Mouse (Mus musculus) MEL (cell line): ENCODE measurements at regions not wholly inside any gene's neighbourhood (a gene's known extent, or its start where the extent isn't known, plus 50 kb on each side); places are given as distances from the start of the nearest gene placed in this dataset.

Source experiments
- DNase-seq: peaks from one replicate; pipeline ENCODE4 v3.0.0; 2011; ENCODE audit warnings: low read depth, low spot score
- H3K27ac ChIP-seq: 2 replicates; pipeline ENCODE4 v1.5.1; 2012; ENCODE audit warnings: low read depth, mild to moderate bottlenecking, control low read depth, low read length, moderate library complexity; ENCODE audit not compliant: control insufficient read depth
- H3K27me3 ChIP-seq, 2 experiments: fragments of 150-350 bp in 1 of 2; sonication (generic) in 1 of 2; 2 replicates each; pipeline ENCODE4 v1.6.1; 2012; ENCODE audit warnings: low read length in 2 of 2, mild to moderate bottlenecking in 2 of 2, improper control_type of control experiment in 1 of 2, moderate library complexity in 1 of 2; ENCODE audit not compliant: insufficient read depth in 2 of 2, control insufficient read depth in 1 of 2
- H3K36me3 ChIP-seq, 2 experiments: 2 replicates each; pipeline ENCODE4 v1.6.1; 2012 to 2014; ENCODE audit warnings: low read length in 2 of 2, improper control_type of control experiment in 1 of 2, inconsistent platforms in 1 of 2, mild to moderate bottlenecking in 1 of 2; ENCODE audit not compliant: insufficient read depth in 2 of 2, control insufficient read depth in 1 of 2
- H3K4me1 ChIP-seq, 2 experiments: fragments of 150-350 bp in 1 of 2; sonication (generic) in 1 of 2; 2 replicates each; pipeline ENCODE4 v1.6.1; 2012; ENCODE audit warnings: low read length in 2 of 2, improper control_type of control experiment in 1 of 2, mild to moderate bottlenecking in 1 of 2; ENCODE audit not compliant: insufficient read depth in 2 of 2, control insufficient read depth in 1 of 2
- H3K4me3 ChIP-seq, 2 experiments: fragments of 150-350 bp in 1 of 2; sonication (generic) in 1 of 2; 2 replicates each; pipeline ENCODE4 v1.5.1; 2012; ENCODE audit warnings: low read depth in 2 of 2, low read length in 2 of 2, mild to moderate bottlenecking in 2 of 2, moderate library complexity in 2 of 2, control low read depth in 1 of 2, improper control_type of control experiment in 1 of 2; ENCODE audit not compliant: control insufficient read depth in 1 of 2, insufficient read depth in 1 of 2
- H3K79me2 ChIP-seq: 2 replicates; pipeline ENCODE4 v1.6.1; 2012; ENCODE audit warnings: mild to moderate bottlenecking, low read length, moderate library complexity; ENCODE audit not compliant: control insufficient read depth, poor library complexity, insufficient read depth
- H3K9ac ChIP-seq: 2 replicates; pipeline ENCODE4 v1.6.1; 2012; ENCODE audit warnings: low read depth, mild to moderate bottlenecking, control low read depth, low read length, moderate library complexity; ENCODE audit not compliant: control insufficient read depth, poor library complexity, severe bottlenecking
- H3K9me3 ChIP-seq: fragments of 150-350 bp; sonication (generic); replicated peaks from 2 replicates; pipeline ENCODE4 v1.6.1; 2012; ENCODE audit warnings: mild to moderate bottlenecking, low read length, improper control_type of control experiment, moderate library complexity; ENCODE audit not compliant: insufficient read depth
- BHLHE40 ChIP-seq: IDR thresholded peaks from 2 replicates; pipeline ENCODE4 v1.6.1; 2012; ENCODE audit warnings: low read depth, mild to moderate bottlenecking, inconsistent platforms, low read length, improper control_type of control experiment, borderline replicate concordance
- CHD1 ChIP-seq: IDR thresholded peaks from 2 replicates; pipeline ENCODE4 v1.6.1; 2012; ENCODE audit warnings: low read depth, mild to moderate bottlenecking, inconsistent platforms, low read length, improper control_type of control experiment
- CHD2 ChIP-seq: IDR thresholded peaks from 2 replicates; pipeline ENCODE4 v1.6.1; 2011; ENCODE audit warnings: low read length, improper control_type of control experiment
- CTCF ChIP-seq, 3 experiments: IDR thresholded peaks in 2 of 3; conservative IDR thresholded peaks in 1 of 3; 2 replicates each; pipeline ENCODE4 v1.5.1; 2011 to 2012; ENCODE audit warnings: low read length in 3 of 3, low read depth in 2 of 3, mild to moderate bottlenecking in 2 of 3, improper control_type of control experiment in 1 of 3, inconsistent platforms in 1 of 3, mixed read lengths in 1 of 3, moderate library complexity in 1 of 3; ENCODE audit not compliant: control insufficient read depth in 1 of 3, insufficient read depth in 1 of 3, poor library complexity in 1 of 3, severe bottlenecking in 1 of 3
- E2F4 ChIP-seq: IDR thresholded peaks from 2 replicates; pipeline ENCODE4 v1.6.1; 2011; ENCODE audit warnings: low read depth, low read length, improper control_type of control experiment, borderline replicate concordance
- EP300 ChIP-seq, 2 experiments: IDR thresholded peaks; 2 replicates each; pipeline ENCODE4 v1.6.1; 2011; ENCODE audit warnings: improper control_type of control experiment in 2 of 2, low read length in 2 of 2, low read depth in 1 of 2, mild to moderate bottlenecking in 1 of 2
- ETS1 ChIP-seq: IDR thresholded peaks from 2 replicates; pipeline ENCODE4 v1.6.1; 2012; ENCODE audit warnings: low read depth, mild to moderate bottlenecking, inconsistent platforms, low read length, improper control_type of control experiment, moderate library complexity
- GABPA ChIP-seq: IDR thresholded peaks from 2 replicates; pipeline ENCODE4 v1.6.1; 2012; ENCODE audit warnings: low read depth, mild to moderate bottlenecking, inconsistent platforms, low read length, improper control_type of control experiment, moderate library complexity
- GATA1 ChIP-seq: IDR thresholded peaks from 2 replicates; pipeline ENCODE4 v1.6.1; 2011; ENCODE audit warnings: low read depth, low read length, improper control_type of control experiment
- HCFC1 ChIP-seq: IDR thresholded peaks from 2 replicates; pipeline ENCODE4 v1.6.1; 2012; ENCODE audit warnings: low read depth, mild to moderate bottlenecking, inconsistent platforms, low read length, improper control_type of control experiment, moderate library complexity
- JUND ChIP-seq: IDR thresholded peaks from 2 replicates; pipeline ENCODE4 v1.6.1; 2011; ENCODE audit warnings: low read depth, mild to moderate bottlenecking, improper control_type of control experiment, low read length
- MAFK ChIP-seq: IDR thresholded peaks from 2 replicates; pipeline ENCODE4 v1.6.1; 2011; ENCODE audit warnings: low read depth, mild to moderate bottlenecking, low read length, improper control_type of control experiment, borderline replicate concordance
- MAX ChIP-seq: IDR thresholded peaks from 2 replicates; pipeline ENCODE4 v1.6.1; 2011; ENCODE audit warnings: low read length, improper control_type of control experiment
- MEF2A ChIP-seq: IDR thresholded peaks from 2 replicates; pipeline ENCODE4 v1.6.1; 2014; ENCODE audit warnings: low read depth, mild to moderate bottlenecking, inconsistent platforms, low read length, improper control_type of control experiment; ENCODE audit not compliant: poor library complexity, insufficient replicate concordance, severe bottlenecking; ENCODE audit errors: extremely low read depth
- MYB ChIP-seq: IDR thresholded peaks from 2 replicates; pipeline ENCODE4 v1.6.1; 2011; ENCODE audit warnings: mild to moderate bottlenecking, low read depth, low read length, improper control_type of control experiment
- MYC ChIP-seq: IDR thresholded peaks from 2 replicates; pipeline ENCODE4 v1.6.1; 2011; ENCODE audit warnings: low read depth, mild to moderate bottlenecking, low read length, improper control_type of control experiment, moderate library complexity
- NELFE ChIP-seq: IDR thresholded peaks from 2 replicates; pipeline ENCODE4 v1.6.1; 2011; ENCODE audit warnings: low read depth, low read length, improper control_type of control experiment
- NRF1 ChIP-seq: IDR thresholded peaks from 2 replicates; pipeline ENCODE4 v1.6.1; 2014; ENCODE audit warnings: low read depth, mild to moderate bottlenecking, inconsistent platforms, low read length, improper control_type of control experiment, moderate library complexity; ENCODE audit not compliant: poor library complexity, insufficient read depth, severe bottlenecking
- POLR2AphosphoS2 ChIP-seq: IDR thresholded peaks from 2 replicates; pipeline ENCODE4 v1.6.1; 2011; ENCODE audit warnings: low read length, improper control_type of control experiment
- POLR2AphosphoS5 ChIP-seq: IDR thresholded peaks from 2 replicates; pipeline ENCODE4 v1.6.1; 2012; ENCODE audit warnings: low read depth, borderline replicate concordance, mild to moderate bottlenecking, inconsistent platforms, low read length, moderate library complexity, mixed read lengths
- RAD21 ChIP-seq: IDR thresholded peaks from 2 replicates; pipeline ENCODE4 v1.6.1; 2011; ENCODE audit warnings: mild to moderate bottlenecking, low read depth, low read length, improper control_type of control experiment
- SIN3A ChIP-seq: IDR thresholded peaks from 2 replicates; pipeline ENCODE4 v1.6.1; 2012; ENCODE audit warnings: low read length, improper control_type of control experiment, inconsistent platforms
- SMC3 ChIP-seq: IDR thresholded peaks from 2 replicates; pipeline ENCODE4 v1.6.1; 2011; ENCODE audit warnings: low read depth, low read length, improper control_type of control experiment
- USF1 ChIP-seq: IDR thresholded peaks from 2 replicates; pipeline ENCODE4 v1.6.1; 2014; ENCODE audit warnings: low read depth, mild to moderate bottlenecking, inconsistent platforms, low read length, improper control_type of control experiment, moderate library complexity
- ZKSCAN1 ChIP-seq: IDR thresholded peaks from 2 replicates; pipeline ENCODE4 v1.6.1; 2012; ENCODE audit warnings: low read depth, mild to moderate bottlenecking, inconsistent platforms, low read length, improper control_type of control experiment, moderate library complexity
- ZNF384 ChIP-seq: IDR thresholded peaks from 2 replicates; pipeline ENCODE4 v1.6.1; 2012; ENCODE audit warnings: low read depth, mild to moderate bottlenecking, inconsistent platforms, low read length, improper control_type of control experiment

DNA sequence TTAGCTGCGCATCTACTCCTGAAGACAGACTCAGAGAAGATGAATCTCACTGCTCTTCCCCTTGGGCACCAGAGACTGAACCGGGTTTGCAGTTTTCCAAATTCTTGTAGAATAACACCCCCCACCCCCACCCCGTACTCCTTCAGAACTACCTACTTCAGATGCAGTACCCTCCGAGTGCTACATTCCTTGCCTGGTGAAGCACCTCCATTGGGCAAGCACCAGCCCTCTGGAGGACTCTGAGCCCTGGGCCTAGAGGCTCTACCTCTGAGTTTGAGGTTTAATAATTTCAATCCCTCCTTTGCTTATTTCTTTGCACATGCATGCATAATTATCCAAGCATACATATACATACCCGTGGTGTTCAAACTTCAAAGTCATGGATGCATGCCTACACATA, 101.9 kb downstream of the Irx5 start:
- Histone ChIP-seq H3K79me2 (no peaks in the 10 kb centered on the region), H3K9me3 (no peaks in the 10 kb centered on the region), H3K27me3 (no peaks in the 10 kb centered on the region), H3K9ac (no peak overlapping the region), H3K36me3 (no peaks in the 10 kb centered on the region), H3K4me1 (no peaks in the 10 kb centered on the region)
- TF ChIP-seq E2F4 (no peak), GATA1 (no peak), GABPA (no peak), NELFE (no peak), JUND (no peak), BHLHE40 (no peak), CHD2 (no peak), MEF2A (no peak), SMC3 (no peak), POLR2AphosphoS5 (no peak), USF1 (no peak), ETS1 (no peak), POLR2AphosphoS2 (no peak), SIN3A (no peak), EP300 (IDR thresholded peaks at IDR 0.05; ENCODE audit: low read depth in 1 of 2, low read length in 2 of 2) (no peak), ZNF384 (no peak), NRF1 (no peak)
- TF ChIP-seq, all 39 proteins: peak for 0
- Histone ChIP-seq H3K27ac (no peak overlapping the region), H3K4me3 (no peak overlapping the region)
- DNase-seq, result no peak

DNA sequence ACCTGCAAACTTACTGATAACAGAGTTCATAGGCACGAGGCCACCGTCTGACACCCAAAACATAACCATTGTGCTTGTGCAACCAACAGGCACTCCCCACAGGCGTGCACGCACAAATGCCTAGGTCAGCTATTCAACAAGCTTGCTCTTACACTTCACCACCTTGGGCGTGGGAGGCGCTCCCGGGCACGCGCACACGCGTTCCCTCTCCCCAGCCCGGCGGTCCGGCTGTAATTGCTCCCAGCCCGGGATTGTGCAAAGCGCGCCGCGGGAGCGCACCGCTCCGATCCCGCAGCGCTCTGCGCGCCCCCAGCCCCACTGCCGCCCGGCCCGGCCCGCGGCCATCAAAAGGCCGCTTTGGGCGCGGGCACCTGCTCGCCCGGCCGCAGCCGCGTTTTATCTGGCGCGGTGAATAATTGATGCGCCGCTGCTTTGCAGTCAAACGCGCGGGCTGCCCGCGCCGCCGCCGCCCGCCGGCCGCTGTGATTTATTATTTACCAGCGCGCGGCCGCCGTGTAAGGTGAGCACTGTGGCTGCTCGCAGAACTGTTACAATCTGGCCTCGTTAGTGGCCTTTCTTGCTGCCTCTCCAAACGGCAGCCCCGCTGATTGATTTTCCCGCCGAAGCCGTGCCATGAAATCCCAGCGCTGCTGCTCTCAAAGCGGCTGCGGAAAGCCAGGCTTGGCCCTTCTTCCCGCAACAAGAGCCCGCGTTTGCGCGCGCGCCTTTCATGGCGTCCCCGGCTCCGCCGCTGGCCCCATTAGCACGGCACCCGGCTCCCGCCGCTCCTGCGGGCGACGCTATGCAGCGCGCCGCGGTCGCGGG, 102.9 kb downstream of the Irx5 start:
- DNase-seq, result no peak
- no peak overlapping the region for H3K27ac ChIP-seq
- H3K79me2 ChIP-seq, result no peaks in the 10 kb centered on the region
- TF ChIP-seq RAD21, result no peak
- no peak for TF ChIP-seq HCFC1
- no peak for TF ChIP-seq MYB
- no peak for TF ChIP-seq MAFK
- TF ChIP-seq E2F4, result no peak
- no peak for TF ChIP-seq ZKSCAN1
- no peak for TF ChIP-seq MEF2A
- no peak for TF ChIP-seq CHD1
- no peak for TF ChIP-seq EP300 (IDR thresholded peaks at IDR 0.05; ENCODE audit: low read depth in 1 of 2, low read length in 2 of 2)
- no peak for TF ChIP-seq MAX
- TF ChIP-seq MYC, result no peak
- TF ChIP-seq CTCF (IDR thresholded peaks at IDR 0.05 in 2 of 3, conservative IDR thresholded peaks at IDR 0.05 in 1 of 3; ENCODE audit: control insufficient read depth in 1 of 3, insufficient read depth in 1 of 3, low read depth in 2 of 3, low read length in 3 of 3, poor library complexity in 1 of 3, severe bottlenecking in 1 of 3), result no peak
- no peaks in the 10 kb centered on the region for H3K36me3 ChIP-seq
- H3K4me3 ChIP-seq, result no peak overlapping the region
- H3K9ac ChIP-seq, result no peak overlapping the region
- no peaks in the 10 kb centered on the region for H3K4me1 ChIP-seq
- no peaks in the 10 kb centered on the region for H3K27me3 ChIP-seq
- no peaks in the 10 kb centered on the region for H3K9me3 ChIP-seq
